Mouse (Mus musculus) spleen, adult 2 months (tissue): ENCODE data around the gene Exoc6b. TPM values are rescaled to one million over a fixed set of nuclear protein-coding genes. Genes with fewer than 3 reads are reported as not detected.
"Not testable (repeated sequence)": the region's sequence is repeated elsewhere in the genome, so short reads cannot be mapped to it uniquely, and the experiment has no call there.

Experiments
- DNase-seq, 2 experiments: peaks; one replicate each; pipeline versions ENCODE4 v3.0.0 to v3.0.0-alpha.2; 2012 to 2021; ENCODE audit warnings: low spot score in 2 of 2, low read depth in 1 of 2
- H3K27ac ChIP-seq: fragments of 200-500 bp; 2 replicates; pipeline ENCODE4 v1.5.1; 2012; ENCODE audit warnings: low read length, inconsistent platforms; ENCODE audit not compliant: insufficient read depth
- H3K27me3 ChIP-seq: fragments of 200-500 bp; 2 replicates; pipeline ENCODE4 v1.6.1; 2012; ENCODE audit warnings: mild to moderate bottlenecking, moderate library complexity, low read length, inconsistent platforms; ENCODE audit not compliant: control insufficient read depth, insufficient read depth
- H3K36me3 ChIP-seq: fragments of 200-500 bp; 2 replicates; pipeline ENCODE4 v1.6.1; 2012; ENCODE audit warnings: mild to moderate bottlenecking, low read length, inconsistent platforms; ENCODE audit not compliant: control insufficient read depth, insufficient read depth
- H3K4me1 ChIP-seq: fragments of 200-500 bp; 2 replicates; pipeline ENCODE4 v1.6.1; 2011; ENCODE audit warnings: inconsistent platforms; ENCODE audit not compliant: control insufficient read depth, insufficient read depth, insufficient read length
- H3K4me3 ChIP-seq: fragments of 200-500 bp; 2 replicates; pipeline ENCODE4 v1.5.1; 2011; ENCODE audit warnings: mild to moderate bottlenecking, inconsistent platforms; ENCODE audit not compliant: insufficient read depth, insufficient read length; ENCODE audit errors: extremely low read depth
- CTCF ChIP-seq: fragments of 200-500 bp; IDR thresholded peaks from 2 replicates; pipeline ENCODE4 v1.5.1; 2011; ENCODE audit warnings: mild to moderate bottlenecking, inconsistent platforms; ENCODE audit not compliant: insufficient read depth, insufficient read length, insufficient replicate concordance; ENCODE audit errors: extremely low read depth
- POLR2A ChIP-seq: fragments of 200-500 bp; IDR thresholded peaks from 2 replicates; pipeline ENCODE4 v1.6.1; 2011; ENCODE audit warnings: low read depth, low read length, inconsistent platforms
- WGBS: fragments of 180-500 bp; shearing (Covaris S2); methylation state at CpG from one replicate; pipeline ENCODE4 v1.1.7; 2018; 5-methylcytosine and 5-hydroxymethylcytosine counted together
- polyA plus RNA-seq: library from polyadenylated mRNA; depleted of rRNA; stranded (reverse); fragments of >200 nt; gene quantifications from 2 replicates; pipeline ENCODE4 v1.2.3, GENCODE M21; 2012; rRNA removed

Gene Exoc6b
- 2.6 and 3.1 TPM in 2 replicates for polyA plus RNA-seq

- Histone ChIP-seq H3K36me3 (no peaks in the 10 kb centered on the region), H3K4me3 (peak within 1 kb of the TSS; percentile 92), H3K4me1 (no peaks in the 10 kb centered on the region), H3K27ac (peak within 1 kb of the TSS; percentile 30; the same call in 1 of the 2 replicates), H3K27me3 (no peaks in the 10 kb centered on the region)
- peak; percentile 26 to 81 for DNase-seq
- TF ChIP-seq CTCF (no peak), POLR2A (peak; percentile 60)
- WGBS, result under 1% methylated on average over 58 of the region's 63 CpGs
These were observed at the start of gene Exoc6b for GRCm38 (mm10) chr6:85069023-85069985. Exoc6b (minus strand) TSS chr6:85069513.

DNA sequence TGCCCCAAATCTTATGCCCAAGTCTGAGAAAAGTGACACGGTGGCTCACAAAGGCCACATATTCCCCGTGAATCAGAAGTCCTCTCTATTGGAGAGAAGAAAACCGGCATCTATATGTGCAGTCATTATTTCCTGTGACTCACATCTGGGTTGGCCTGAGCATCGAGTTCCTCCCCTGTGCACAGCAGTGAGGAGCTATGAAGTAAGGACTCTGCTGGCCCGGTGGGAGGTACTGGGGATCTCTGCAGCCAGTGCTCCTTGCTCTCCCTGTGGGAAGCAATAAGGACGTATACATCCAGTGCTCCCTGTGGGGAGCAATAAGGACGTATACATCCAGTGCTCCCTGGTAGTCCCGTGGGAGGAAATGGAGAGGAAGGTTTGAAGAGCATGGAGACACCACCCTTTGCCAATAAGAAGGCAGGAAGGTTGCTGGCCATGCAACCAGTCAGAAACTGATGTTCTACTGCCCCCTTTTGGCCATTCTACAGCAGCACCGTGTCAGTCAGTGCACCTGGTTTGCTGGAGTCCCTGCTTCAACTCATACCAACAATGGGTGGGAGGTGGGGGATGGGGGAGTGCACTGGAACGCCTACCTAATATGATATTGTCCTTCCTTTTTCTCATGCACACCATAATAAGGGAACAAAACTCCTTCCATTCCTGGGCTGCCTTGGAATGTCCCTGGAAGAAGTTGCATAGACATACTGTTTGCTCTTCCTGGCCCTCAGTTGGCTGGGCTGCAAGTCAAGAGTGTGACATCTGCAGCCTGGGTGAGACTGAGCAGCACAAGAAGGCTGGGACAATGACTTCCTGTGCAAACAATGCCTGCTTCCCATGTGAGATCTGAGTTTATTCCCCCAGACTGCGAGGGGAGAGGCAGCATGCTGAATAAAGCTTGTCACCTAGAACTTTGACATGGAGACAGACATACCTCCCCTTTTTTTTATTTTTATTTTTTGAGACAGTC is 48.5 kb upstream of the Exoc6b start:
- H3K4me1 ChIP-seq, H3K4me3 ChIP-seq, H3K27ac ChIP-seq, DNase-seq, H3K27me3 ChIP-seq, H3K36me3 ChIP-seq: not testable (repeated sequence)
- WGBS, result 23% methylated on average over 10 of the region's 11 CpGs
- TF ChIP-seq CTCF, result peak; percentile 23; the same call in 1 of the 2 replicates

DNA sequence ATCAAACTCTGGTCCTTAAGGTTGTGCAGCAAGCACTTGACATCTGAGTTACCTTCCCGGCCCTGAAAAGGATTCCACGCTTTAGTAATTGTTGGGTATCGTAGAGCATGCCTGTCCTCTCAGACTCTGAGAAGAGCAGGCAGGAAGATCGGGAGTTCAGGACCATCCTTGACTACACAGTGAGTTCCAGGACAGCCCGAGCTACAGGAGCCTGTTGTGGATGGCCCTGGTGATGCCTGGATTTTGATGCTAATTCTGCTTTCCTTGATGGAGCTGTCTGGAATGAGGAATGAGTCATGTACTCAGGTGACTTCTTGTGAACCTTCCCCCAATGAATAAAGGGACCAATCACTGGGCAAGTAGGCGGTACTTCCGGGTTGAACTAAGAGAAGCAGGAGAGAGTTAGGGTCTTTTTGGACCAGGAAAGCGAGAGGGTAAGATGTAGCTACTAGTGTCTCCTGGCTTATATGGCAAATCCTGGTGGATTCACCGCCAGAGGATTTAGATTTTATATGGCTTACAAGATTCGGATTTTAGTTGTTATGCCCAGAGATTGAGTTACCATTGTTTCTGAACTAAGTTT is 35.8 kb upstream of the Exoc6b start:
- H3K27ac ChIP-seq, result no peak overlapping the region
- no peaks in the 10 kb centered on the region for H3K4me1 ChIP-seq
- no peak for TF ChIP-seq CTCF
- TF ChIP-seq POLR2A, result no peak
- no peak for DNase-seq
- WGBS, result 91% methylated on average over 10 of the region's 10 CpGs
- H3K4me3 ChIP-seq, result no peak overlapping the region
- H3K36me3 ChIP-seq, result no peaks in the 10 kb centered on the region
- no peaks in the 10 kb centered on the region for H3K27me3 ChIP-seq

- Histone ChIP-seq H3K27ac (no peak overlapping the region), H3K4me1 (no peaks in the 10 kb centered on the region), H3K4me3 (no peak overlapping the region), H3K27me3 (no peaks in the 10 kb centered on the region), H3K36me3 (no peaks in the 10 kb centered on the region)
- WGBS, result 76% methylated on average over 3 of the region's 3 CpGs
- no peak for DNase-seq
- no peak for TF ChIP-seq CTCF
- no peak for TF ChIP-seq POLR2A
These were observed 34.0 kb upstream of the Exoc6b start for GRCm38 (mm10) chr6:85103321-85103720.

DNA sequence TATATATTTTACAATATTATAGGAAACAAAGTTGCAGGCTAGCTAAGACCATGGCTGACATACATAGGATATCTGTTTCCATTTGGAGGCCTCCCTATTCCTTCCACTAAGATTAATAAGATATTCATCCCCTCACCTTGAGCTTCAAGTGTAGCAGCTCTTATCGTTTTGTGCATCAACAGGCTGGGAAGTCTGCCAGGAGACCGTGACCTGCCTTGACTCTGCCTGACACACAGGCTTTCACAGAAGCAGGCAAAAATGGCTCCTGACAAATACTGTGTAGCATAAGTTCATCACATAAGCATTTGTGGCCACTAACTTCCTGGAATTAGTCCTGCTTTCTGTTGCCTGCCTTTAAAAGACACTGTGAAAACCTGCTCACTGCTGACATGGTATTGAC is 27.1 kb upstream of the Exoc6b start:
- WGBS, result 66% methylated on average over 2 of the region's 2 CpGs

GRCm38 (mm10) chr6:85087425-85087824 is 18.1 kb upstream of the Exoc6b start:
- Histone ChIP-seq H3K36me3 (no peaks in the 10 kb centered on the region), H3K27ac (no peak overlapping the region), H3K4me3 (no peak overlapping the region), H3K4me1 (no peaks in the 10 kb centered on the region), H3K27me3 (no peaks in the 10 kb centered on the region)
- TF ChIP-seq CTCF (no peak), POLR2A (no peak)
- WGBS, result 78% methylated on average over 4 of the region's 4 CpGs
- DNase-seq, result no peak

More for the DNA sequence above, 27.1 kb upstream of the Exoc6b start:
- Histone ChIP-seq H3K27me3 (no peaks in the 10 kb centered on the region), H3K4me3 (no peak overlapping the region), H3K27ac (no peak overlapping the region), H3K4me1 (no peaks in the 10 kb centered on the region), H3K36me3 (no peaks in the 10 kb centered on the region)
- no peak for DNase-seq
- TF ChIP-seq CTCF (no peak), POLR2A (no peak)
